Mouse (Mus musculus) neural tube, embryonic 12.5 days (tissue): ENCODE data around the gene Zfp646. TPM values are rescaled to one million over a fixed set of nuclear protein-coding genes. Genes with fewer than 3 reads are reported as not detected.
A peak's percentile ranks its signal among the peaks of the same experiment; 100 is the strongest.

Experiments
- ATAC-seq: fragments of 200-750 bp; cut with Nextera tagmentation; 2 replicates; pipeline ENCODE4 v1.8.0; 2017; ENCODE audit warnings: low read depth, mild to moderate bottlenecking, moderate TSS enrichment, moderate library complexity; ENCODE audit not compliant: low FRiP score
- H3K27ac ChIP-seq: fragments of 300-500 bp; sonication (generic); 2 replicates; pipeline ENCODE4 v1.5.1; 2016
- H3K27me3 ChIP-seq: fragments of 300-500 bp; sonication (generic); replicated peaks from 2 replicates; pipeline ENCODE4 v1.6.1; 2016; ENCODE audit warnings: mild to moderate bottlenecking
- H3K36me3 ChIP-seq: fragments of 300-500 bp; sonication (generic); 2 replicates; pipeline ENCODE4 v1.6.1; 2016; ENCODE audit warnings: mild to moderate bottlenecking
- H3K4me1 ChIP-seq: fragments of 300-500 bp; sonication (generic); 2 replicates; pipeline ENCODE4 v1.6.1; 2016
- H3K4me2 ChIP-seq: fragments of 300-500 bp; sonication (generic); replicated peaks from 2 replicates; pipeline ENCODE4 v1.6.1; 2016; ENCODE audit warnings: mild to moderate bottlenecking
- H3K4me3 ChIP-seq: fragments of 300-500 bp; sonication (generic); 2 replicates; pipeline ENCODE4 v1.5.1; 2016
- H3K9ac ChIP-seq: fragments of 300-500 bp; sonication (generic); 2 replicates; pipeline ENCODE4 v1.6.1; 2016; ENCODE audit warnings: mild to moderate bottlenecking
- H3K9me3 ChIP-seq: fragments of 300-500 bp; sonication (generic); 2 replicates; pipeline ENCODE4 v1.6.1; 2016; ENCODE audit warnings: mild to moderate bottlenecking
- WGBS: fragments of 180-500 bp; shearing (Covaris S2); methylation state at CpG from one replicate; pipeline ENCODE4 v1.1.7; 2016; 5-methylcytosine and 5-hydroxymethylcytosine counted together
- polyA plus RNA-seq: library from polyadenylated mRNA; unstranded; fragments of >200 nt; fragmentation: Nextera tagmentation; extraction: Ambion mirVana; gene quantifications from 2 replicates; pipeline ENCODE4 v1.2.1, GENCODE M21; 2016

Zfp646 gene
- polyA plus RNA-seq, 1 experiment from 2014 or later, result 19.5 TPM

DNA sequence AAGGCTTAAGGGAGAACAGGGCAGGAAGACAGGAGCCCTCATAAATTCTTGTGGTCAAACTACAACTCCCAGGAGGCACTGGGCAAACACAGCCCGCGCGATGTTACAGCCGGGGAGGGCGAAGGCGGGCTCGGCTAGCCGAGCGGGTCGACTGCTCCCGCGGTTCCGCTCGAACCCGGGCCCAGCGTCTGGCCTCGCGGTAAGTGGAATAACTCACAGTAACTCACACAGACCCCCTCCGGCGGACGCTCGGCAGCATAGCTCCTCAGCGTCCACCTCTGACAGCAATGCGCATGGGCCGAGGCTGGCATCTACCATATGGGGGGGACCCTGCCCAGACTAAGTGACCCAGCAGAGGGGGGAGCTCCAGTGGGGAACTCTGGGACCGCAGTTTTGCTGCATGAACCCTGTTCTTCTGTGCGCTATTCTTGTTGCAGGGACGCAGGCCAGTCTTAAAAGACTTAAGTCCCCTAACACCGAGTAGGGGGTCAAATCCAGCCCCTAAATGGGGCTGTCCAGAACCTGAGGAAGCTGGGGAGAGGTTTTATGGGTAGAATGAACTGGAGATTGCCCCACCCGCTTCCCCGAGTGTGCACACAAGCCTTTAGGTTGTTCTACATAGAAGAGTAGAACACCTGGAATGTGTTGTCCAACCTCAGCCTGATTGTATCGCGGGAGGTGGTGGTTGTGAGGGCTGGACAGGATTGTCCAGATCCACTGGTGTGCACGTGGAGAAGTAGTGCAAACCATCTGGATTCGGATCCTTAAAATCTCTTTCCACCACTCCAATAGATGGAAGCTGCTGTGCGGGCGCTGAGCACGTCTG, 28.2 kb downstream of the Zfp646 start, which contains the start of gene Bckdk:
Gene Bckdk, plus strand, starts transcription at position 112 of the 826 bp plus-strand sequence.
- Histone ChIP-seq H3K9me3 (no peaks in the 10 kb centered on the region), H3K27me3 (no peaks in the 10 kb centered on the region), H3K27ac (no peak within 1 kb of the TSS; the same call in 1 of the 2 replicates), H3K9ac (peak within 1 kb of the TSS; percentile 74), H3K4me1 (peaks cover 8% of the 10 kb centered on the region), H3K4me2 (peak within 1 kb of the TSS; percentile 84), H3K4me3 (peak within 1 kb of the TSS; percentile 64), H3K36me3 (peaks cover 40% of the 10 kb centered on the region)
- peak; percentile 87 for ATAC-seq
- WGBS, result 8% methylated on average over 38 of the region's 38 CpGs

GRCm38 (mm10) chr7:127907939-127908338, 31.9 kb downstream of the Zfp646 start:
- no peak overlapping the region for H3K27ac ChIP-seq
- peaks cover 45% of the 10 kb centered on the region for H3K36me3 ChIP-seq
- H3K9ac ChIP-seq, result no peak overlapping the region
- no peaks in the 10 kb centered on the region for H3K27me3 ChIP-seq
- peaks cover 9% of the 10 kb centered on the region for H3K4me1 ChIP-seq
- 95% methylated on average over 12 of the region's 12 CpGs for WGBS
- H3K4me2 ChIP-seq, result no peak overlapping the region
- H3K9me3 ChIP-seq, result no peaks in the 10 kb centered on the region
- no peak for ATAC-seq
- no peak overlapping the region for H3K4me3 ChIP-seq

- H3K27me3 ChIP-seq, result no peaks in the 10 kb centered on the region
- H3K9me3 ChIP-seq, result no peaks in the 10 kb centered on the region
- H3K9ac ChIP-seq, result no peak overlapping the region
- H3K4me1 ChIP-seq, result peaks cover 13% of the 10 kb centered on the region
- WGBS, result 95% methylated on average over 4 of the region's 4 CpGs
- peaks cover 45% of the 10 kb centered on the region for H3K36me3 ChIP-seq
- no peak for ATAC-seq
- no peak overlapping the region for H3K4me3 ChIP-seq
- H3K4me2 ChIP-seq, result no peak overlapping the region
- no peak overlapping the region for H3K27ac ChIP-seq
Measured at GRCm38 (mm10) chr7:127908656-127909055, 32.6 kb downstream of the Zfp646 start.

DNA sequence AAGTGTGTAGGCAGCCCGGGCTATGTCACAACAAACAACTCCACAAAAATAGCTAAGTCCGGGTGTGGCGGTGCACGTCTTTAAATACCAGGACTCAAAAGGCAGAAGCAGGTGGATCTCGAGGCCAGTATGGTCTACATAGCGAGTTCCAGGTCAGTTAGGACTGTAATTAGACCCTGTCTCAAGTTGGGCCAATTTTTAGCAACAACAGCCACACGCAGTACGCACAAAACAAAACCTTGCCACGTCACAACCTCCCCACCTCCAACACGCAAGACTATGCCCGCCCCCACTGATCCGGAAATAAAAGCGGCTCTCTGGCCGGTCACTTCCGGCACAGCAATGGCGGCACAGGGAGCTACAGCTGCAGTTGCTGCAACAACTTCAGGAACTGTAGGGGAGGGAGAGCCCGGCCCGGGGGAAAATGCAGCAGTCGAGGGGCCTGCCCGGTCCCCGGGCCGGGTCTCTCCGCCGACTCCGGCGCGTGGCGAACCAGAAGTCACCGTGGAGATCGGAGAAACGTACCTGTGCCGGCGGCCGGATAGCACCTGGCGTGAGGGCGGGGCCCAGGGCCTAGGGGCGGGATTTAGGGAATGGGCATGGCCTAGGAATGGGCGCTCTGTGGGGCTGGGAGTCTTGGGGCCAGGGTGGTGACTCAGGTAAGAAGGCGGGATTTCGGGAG, 36.3 kb downstream of the Zfp646 start, which contains the start of gene Kat8:
Gene Kat8, plus strand, starts transcription at position 327 of the 682 bp plus-strand sequence.
- peak within 1 kb of the TSS; percentile 78 for H3K4me2 ChIP-seq
- peaks cover 5% of the 10 kb centered on the region for H3K4me1 ChIP-seq
- peak; percentile 94 for ATAC-seq
- peak within 1 kb of the TSS; percentile 81 for H3K9ac ChIP-seq
- H3K36me3 ChIP-seq, result peaks cover 38% of the 10 kb centered on the region
- H3K27me3 ChIP-seq, result no peaks in the 10 kb centered on the region
- WGBS, result 1% methylated on average over 40 of the region's 40 CpGs
- peak within 1 kb of the TSS; percentile 53; the same call in 1 of the 2 replicates for H3K27ac ChIP-seq
- no peaks in the 10 kb centered on the region for H3K9me3 ChIP-seq
- peak within 1 kb of the TSS; percentile 95 for H3K4me3 ChIP-seq

GRCm38 (mm10) chr7:127912938-127913337, 36.9 kb downstream of the Zfp646 start:
- Histone ChIP-seq H3K9me3 (no peaks in the 10 kb centered on the region), H3K36me3 (peaks cover 36% of the 10 kb centered on the region), H3K4me2 (peak overlapping the region; percentile 78), H3K27ac (no peak overlapping the region), H3K4me1 (peaks cover 5% of the 10 kb centered on the region), H3K9ac (peak overlapping the region; percentile 81), H3K4me3 (peak overlapping the region; percentile 95), H3K27me3 (no peaks in the 10 kb centered on the region)
- ATAC-seq, result no peak
- WGBS, result 34% methylated on average over 4 of the region's 4 CpGs

DNA sequence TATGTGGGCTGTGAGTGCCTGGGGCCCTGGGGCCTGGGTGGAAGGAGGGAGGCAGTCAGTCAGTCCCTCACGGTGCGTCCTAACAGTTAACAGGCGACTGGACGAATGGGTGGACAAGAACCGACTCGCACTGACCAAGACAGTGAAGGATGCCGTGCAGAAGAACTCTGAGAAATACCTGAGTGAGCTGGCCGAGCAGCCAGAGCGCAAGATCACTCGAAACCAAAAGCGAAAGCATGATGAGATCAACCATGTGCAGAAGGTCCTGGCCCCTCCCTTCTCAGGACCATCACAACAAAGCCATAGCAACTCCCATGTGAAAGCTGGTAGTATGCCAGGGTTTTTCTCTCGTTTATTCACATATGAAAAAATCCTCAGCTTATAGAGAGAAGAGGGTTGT, 39.3 kb downstream of the Zfp646 start:
- WGBS, result 95% methylated on average over 12 of the region's 12 CpGs
- Histone ChIP-seq H3K4me3 (no peak overlapping the region), H3K4me1 (peaks cover 5% of the 10 kb centered on the region), H3K4me2 (no peak overlapping the region), H3K9ac (no peak overlapping the region), H3K36me3 (peaks cover 33% of the 10 kb centered on the region), H3K27me3 (no peaks in the 10 kb centered on the region), H3K27ac (no peak overlapping the region), H3K9me3 (no peaks in the 10 kb centered on the region)
- ATAC-seq, result no peak

- H3K36me3 ChIP-seq, result peaks cover 56% of the 10 kb centered on the region
- H3K9me3 ChIP-seq, result no peaks in the 10 kb centered on the region
- H3K9ac ChIP-seq, result no peak overlapping the region
- H3K27me3 ChIP-seq, result no peaks in the 10 kb centered on the region
- no peak for ATAC-seq
- WGBS, result 55% methylated on average over 3 of the region's 3 CpGs
- H3K4me3 ChIP-seq, result no peak overlapping the region
- H3K4me2 ChIP-seq, result no peak overlapping the region
- H3K4me1 ChIP-seq, result peaks cover under 1% of the 10 kb centered on the region
- no peak overlapping the region for H3K27ac ChIP-seq
Measured at GRCm38 (mm10) chr7:127918203-127918602, 42.2 kb downstream of the Zfp646 start.

- WGBS, result 82% methylated on average over 7 of the region's 7 CpGs
- H3K27ac ChIP-seq, result no peak overlapping the region
- no peaks in the 10 kb centered on the region for H3K4me1 ChIP-seq
- no peak overlapping the region for H3K9ac ChIP-seq
- H3K27me3 ChIP-seq, result no peaks in the 10 kb centered on the region
- no peak overlapping the region for H3K4me2 ChIP-seq
- H3K36me3 ChIP-seq, result peaks cover 67% of the 10 kb centered on the region
- no peaks in the 10 kb centered on the region for H3K9me3 ChIP-seq
- no peak overlapping the region for H3K4me3 ChIP-seq
- ATAC-seq, result no peak
Measured at GRCm38 (mm10) chr7:127919290-127919689, 43.3 kb downstream of the Zfp646 start.

DNA sequence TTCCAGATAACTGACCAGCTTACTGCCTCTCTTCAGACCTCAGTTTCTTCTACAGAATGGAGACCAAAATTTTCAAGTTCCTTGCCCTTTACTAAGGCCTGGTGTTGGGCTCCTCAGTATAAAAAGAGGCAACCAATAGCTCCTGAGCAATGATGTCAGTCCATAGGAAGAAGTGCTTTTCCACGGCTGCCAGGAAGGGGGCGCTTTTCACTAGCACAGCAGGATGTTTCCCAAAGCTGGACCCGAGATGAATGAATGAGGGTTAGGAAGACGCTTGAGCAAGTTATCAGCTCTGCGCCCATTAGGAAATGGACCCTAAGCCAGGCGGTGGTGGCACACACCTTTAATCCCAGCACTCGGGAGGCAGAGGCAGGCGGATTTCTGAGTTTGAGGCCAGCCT, 45.5 kb downstream of the Zfp646 start:
- Histone ChIP-seq H3K27me3 (no peaks in the 10 kb centered on the region), H3K4me1 (no peaks in the 10 kb centered on the region), H3K36me3 (peaks cover 76% of the 10 kb centered on the region), H3K9ac (no peak overlapping the region), H3K27ac (no peak overlapping the region), H3K4me2 (no peak overlapping the region), H3K9me3 (no peaks in the 10 kb centered on the region), H3K4me3 (no peak overlapping the region)
- no peak for ATAC-seq
- 66% methylated on average over 8 of the region's 8 CpGs for WGBS

DNA sequence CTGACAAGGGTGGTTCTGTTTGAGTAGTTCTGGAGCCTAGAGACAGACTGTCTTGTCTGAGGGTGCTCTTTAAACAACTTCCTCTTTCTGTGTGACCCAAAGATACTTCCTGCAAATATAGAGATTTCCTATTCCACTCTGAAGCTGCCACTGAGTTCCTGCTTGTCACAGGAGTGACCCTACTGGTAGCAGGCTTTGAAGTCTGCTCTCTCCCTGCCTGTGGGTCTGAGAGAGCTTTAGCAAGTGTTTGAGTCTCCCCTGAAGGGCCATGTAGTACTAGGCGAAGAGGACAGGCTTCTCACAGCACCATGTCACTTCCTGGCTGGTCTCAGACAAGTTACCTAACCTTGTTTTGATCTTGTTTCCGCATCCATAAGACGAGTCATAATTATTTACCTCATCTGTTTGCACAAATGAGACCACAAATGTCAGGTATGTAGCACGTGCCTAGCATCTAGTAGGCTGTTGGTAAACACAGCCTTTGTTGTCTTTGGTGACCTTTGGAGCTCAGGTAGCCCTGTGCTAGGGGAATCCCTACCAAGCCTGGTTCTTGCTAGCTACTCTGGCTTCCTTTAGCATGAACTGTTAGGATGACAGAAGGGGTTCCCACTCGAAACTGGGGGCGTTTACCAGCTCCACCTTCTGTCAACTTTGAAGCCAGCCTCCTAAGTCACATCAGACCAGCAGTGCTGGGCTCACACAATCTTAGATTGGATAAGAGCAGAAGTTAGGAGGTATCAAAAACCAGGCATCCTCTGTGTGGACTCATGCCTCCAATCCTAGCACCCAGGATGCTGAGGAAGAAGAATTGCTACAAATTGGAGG, 46.6 kb downstream of the Zfp646 start:
- 0 out of 2 replicates have a peak, but pooled peaks cover under 1% of the 10 kb centered on the region for H3K27me3 ChIP-seq
- no peak overlapping the region for H3K27ac ChIP-seq
- peaks cover 76% of the 10 kb centered on the region for H3K36me3 ChIP-seq
- no peak for ATAC-seq
- no peak overlapping the region for H3K4me3 ChIP-seq
- no peaks in the 10 kb centered on the region for H3K4me1 ChIP-seq
- no peak overlapping the region for H3K4me2 ChIP-seq
- no peaks in the 10 kb centered on the region for H3K9me3 ChIP-seq
- H3K9ac ChIP-seq, result no peak overlapping the region
- WGBS, result 79% methylated on average over 6 of the region's 6 CpGs

- no peak overlapping the region for H3K9ac ChIP-seq
- H3K36me3 ChIP-seq, result peaks cover 69% of the 10 kb centered on the region
- H3K27me3 ChIP-seq, result peaks cover 10% of the 10 kb centered on the region
- no peak for ATAC-seq
- H3K4me2 ChIP-seq, result no peak overlapping the region
- H3K9me3 ChIP-seq, result no peaks in the 10 kb centered on the region
- H3K27ac ChIP-seq, result no peak overlapping the region
- 93% methylated on average over 5 of the region's 5 CpGs for WGBS
- no peak overlapping the region for H3K4me3 ChIP-seq
- H3K4me1 ChIP-seq, result no peaks in the 10 kb centered on the region
Measured at GRCm38 (mm10) chr7:127923714-127924113, 47.7 kb downstream of the Zfp646 start.

DNA sequence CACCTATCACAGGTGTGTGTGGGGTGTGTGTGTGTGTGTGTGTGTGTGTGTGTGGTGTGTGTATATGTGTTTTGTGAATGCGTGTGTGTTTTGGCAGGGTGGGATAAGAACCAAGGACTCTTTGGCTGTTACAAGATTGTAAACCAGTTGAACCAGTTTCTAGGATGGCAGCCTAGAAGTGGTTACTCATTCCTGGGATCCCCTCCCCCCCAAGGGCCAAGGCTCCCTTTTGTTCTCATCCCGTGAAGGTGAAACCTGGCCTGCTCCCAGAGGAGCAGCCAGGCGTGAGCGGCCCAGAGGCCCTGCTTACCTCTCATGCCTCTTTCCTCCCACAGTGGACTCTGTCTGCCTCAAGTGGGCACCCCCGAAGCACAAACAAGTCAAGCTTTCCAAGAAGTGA, 49.2 kb downstream of the Zfp646 start:
- 79% methylated on average over 5 of the region's 5 CpGs for WGBS
- H3K4me3 ChIP-seq, result no peak overlapping the region
- H3K36me3 ChIP-seq, result peaks cover 62% of the 10 kb centered on the region

More for the DNA sequence above, 49.2 kb downstream of the Zfp646 start:
- Histone ChIP-seq H3K4me2 (no peak overlapping the region), H3K4me1 (no peaks in the 10 kb centered on the region), H3K9me3 (no peaks in the 10 kb centered on the region), H3K27ac (no peak overlapping the region), H3K27me3 (peaks cover 26% of the 10 kb centered on the region), H3K9ac (no peak overlapping the region)
- ATAC-seq, result no peak
